Mouse (Mus musculus) adrenal gland (tissue): ENCODE measurements around the gene Cenps.
"Not testable (repeated sequence)": the region's sequence is repeated elsewhere in the genome, so short reads cannot be mapped to it uniquely, and the experiment has no call there.

Source experiments
- intact Hi-C: fragments of 180-260 bp; cut with DNase I; formaldehyde crosslinking; loops from one replicate; pipeline ENCODE4 v1.15.1; 2025

The Cenps gene

GRCm38 (mm10) chr4:149125341-149126114 is 11.9 kb downstream of the Cenps start:
- intact Hi-C loops, result no loop called here

GRCm38 (mm10) chr4:149123432-149123831 is 14.0 kb downstream of the Cenps start:
- intact Hi-C loops, result no loop called here

- intact Hi-C loops, result not testable (repeated sequence)
These were observed 17.4 kb downstream of the Cenps start for GRCm38 (mm10) chr4:149119978-149120562.

DNA sequence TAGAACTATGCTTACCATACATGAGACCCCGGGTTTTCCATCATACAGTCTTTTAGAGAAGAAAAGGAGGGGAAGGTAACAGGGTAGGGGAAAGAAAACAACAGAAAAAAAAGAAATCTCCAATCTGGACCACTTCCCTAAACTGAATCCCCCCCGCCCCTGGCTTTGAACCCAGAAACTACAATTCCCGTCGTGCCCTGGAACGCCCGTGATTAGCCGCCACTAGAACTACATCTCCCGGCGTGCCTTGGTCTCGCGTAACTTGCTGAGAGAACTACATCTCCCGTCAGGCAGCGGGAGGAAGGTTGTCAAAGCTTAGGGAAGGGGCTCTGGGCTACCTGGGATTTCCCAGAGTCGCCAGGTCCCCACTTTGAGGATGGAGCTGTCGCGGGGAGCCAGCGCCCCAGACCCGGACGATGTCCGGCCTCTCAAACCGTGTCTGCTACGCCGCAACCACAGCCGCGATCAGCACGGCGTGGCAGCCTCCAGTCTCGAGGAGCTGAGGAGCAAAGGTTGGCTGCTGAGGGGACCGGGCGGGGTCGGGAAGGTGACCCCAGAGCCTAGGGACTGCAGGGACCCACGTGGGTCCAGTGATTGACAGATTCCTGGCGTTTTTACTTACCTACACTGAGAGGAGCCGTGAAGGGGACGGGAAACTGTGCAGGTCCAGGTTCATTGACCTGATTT is 33.4 kb downstream of the Cenps start, which contains the start of gene Dffa:
Gene Dffa (plus strand): TSS at position 272 of the 687 bp plus-strand sequence.
- intact Hi-C loops, result no loop called here

DNA sequence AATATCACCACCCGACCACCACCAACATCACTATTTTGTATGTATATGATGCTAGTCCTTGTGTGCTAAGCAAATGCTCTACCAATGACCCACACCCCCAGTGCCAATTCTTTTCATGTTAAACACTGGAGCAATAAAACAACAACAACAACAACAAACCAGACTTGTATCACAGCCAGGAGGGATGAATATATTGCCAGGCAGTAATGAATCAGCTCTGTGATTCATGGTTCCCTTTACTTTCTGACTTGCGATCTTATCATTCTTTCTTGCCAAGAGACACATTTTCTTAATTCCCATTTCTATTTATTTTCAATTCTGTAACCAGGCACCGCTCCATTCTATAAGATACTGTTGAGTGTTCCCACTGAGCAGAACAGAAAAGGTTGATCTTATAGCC is 36.0 kb downstream of the Cenps start:
- intact Hi-C loops, result no loop called here

- intact Hi-C loops, result not testable (repeated sequence)
These were observed 37.0 kb downstream of the Cenps start for GRCm38 (mm10) chr4:149100449-149100848.

- intact Hi-C loops, result no loop called here
These were observed 37.9 kb downstream of the Cenps start, which contains the start of gene Pex14 for GRCm38 (mm10) chr4:149099369-149100017. Pex14 (minus strand) TSS chr4:149099876.

DNA sequence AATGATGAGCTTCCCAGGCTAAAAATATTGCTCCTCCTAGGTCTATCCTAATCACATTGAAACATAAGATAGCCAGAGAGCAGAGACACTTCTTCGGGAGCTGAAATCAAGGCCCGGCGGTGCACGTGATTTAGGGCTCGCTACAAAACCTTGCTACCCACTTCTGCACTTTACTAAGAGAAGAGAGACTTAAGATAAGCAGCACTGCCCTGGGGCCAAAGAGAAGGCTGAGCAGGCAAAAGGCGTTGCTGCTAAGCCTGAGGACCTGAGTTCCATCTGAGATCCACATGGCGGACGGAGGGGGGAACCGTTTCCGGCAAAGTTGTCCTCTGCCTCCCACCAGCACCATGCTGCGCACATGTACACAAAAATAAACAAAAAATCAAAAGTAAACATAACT is 38.9 kb downstream of the Cenps start:
- intact Hi-C loops, result no loop called here

DNA sequence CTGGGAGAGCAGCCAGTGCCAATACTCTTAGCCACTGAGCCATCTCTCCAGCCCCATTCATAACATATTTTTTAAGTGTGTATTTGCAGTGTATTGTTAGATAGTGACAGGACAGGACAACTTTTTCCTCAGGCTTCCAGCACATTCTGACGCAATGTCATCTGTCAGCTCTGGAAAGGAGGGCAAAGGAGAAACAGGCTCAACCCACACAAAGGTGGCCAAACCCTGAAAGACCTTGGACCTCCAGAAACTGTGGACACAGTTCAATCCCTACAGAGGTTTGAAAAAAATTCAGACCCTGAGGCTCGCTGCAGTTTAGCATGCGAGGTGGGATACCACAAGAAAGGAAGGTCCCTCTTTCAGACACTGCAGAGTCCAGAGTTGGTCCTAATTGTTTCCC is 39.5 kb downstream of the Cenps start:
- intact Hi-C loops, result no loop called here

- intact Hi-C loops, result no loop called here
These were observed 46.1 kb downstream of the Cenps start for GRCm38 (mm10) chr4:149091364-149091763.

DNA sequence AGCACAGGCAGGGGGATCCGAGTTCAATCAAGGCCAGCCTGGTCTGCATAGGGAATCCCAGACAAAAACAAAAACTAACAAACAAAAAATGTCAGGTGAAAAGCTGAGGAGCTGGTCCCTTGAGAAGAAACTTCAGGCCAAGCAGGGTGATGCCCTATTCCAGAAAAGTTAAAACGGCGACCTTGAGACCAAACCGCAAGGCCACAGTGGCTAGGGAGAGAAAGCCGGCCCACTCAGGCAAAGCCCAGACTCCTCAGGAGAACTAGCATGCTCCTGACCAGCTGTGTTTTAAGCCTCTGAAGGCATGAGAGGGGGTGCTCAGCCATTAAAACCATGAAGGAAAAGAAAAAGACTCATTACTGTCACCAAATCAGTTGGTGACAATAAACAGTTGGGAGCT is 52.0 kb downstream of the Cenps start:
- intact Hi-C loops, result no loop called here

- intact Hi-C loops, result no loop called here
These were observed 55.9 kb downstream of the Cenps start for GRCm38 (mm10) chr4:149081528-149081927.

DNA sequence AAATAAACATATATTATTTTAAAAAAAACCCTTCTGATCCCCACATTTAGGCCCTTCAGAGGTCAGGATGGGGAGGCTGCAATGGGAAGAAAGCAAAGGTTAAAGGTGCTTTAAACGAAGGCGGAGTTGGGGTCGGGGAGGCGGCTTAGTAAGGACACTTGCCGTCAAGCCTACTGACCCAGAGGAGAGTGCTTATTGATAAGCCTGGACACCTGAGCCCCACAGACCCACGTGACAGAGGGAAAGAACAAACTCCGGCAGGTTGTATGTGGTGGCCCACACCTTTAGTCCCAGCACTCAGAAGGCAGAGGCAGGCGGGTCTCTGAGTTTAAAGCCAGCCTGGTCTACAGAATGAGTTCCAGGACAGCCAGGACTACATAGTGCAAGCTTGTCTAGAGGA is 57.3 kb downstream of the Cenps start:
- intact Hi-C loops, result no loop called here

- intact Hi-C loops, result no loop called here
These were observed 57.8 kb downstream of the Cenps start for GRCm38 (mm10) chr4:149079629-149080028.

DNA sequence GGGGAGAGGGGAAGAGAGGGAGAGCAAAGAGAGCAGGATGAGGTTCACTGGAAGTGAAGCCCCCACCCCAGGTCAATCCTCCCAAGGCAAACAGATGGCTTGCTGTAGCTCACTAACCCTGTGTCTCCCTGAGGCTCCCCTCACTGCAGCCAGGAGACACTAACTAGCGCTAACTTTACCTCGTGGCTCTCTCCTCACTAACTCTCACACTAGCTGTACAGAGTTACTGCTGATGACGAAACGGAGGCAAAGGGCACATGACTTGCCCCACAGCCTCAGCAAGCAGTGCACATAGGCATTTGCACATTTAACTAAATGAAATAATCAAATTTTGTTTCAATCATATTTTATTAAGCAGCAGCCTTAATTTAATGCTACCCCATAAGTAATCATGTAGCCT is 59.2 kb downstream of the Cenps start:
- intact Hi-C loops, result no loop called here
